Mouse (Mus musculus) left cerebral cortex, postnatal 10 days (tissue): ENCODE measurements around the gene Pomgnt1. TPM values are rescaled to one million over a fixed set of nuclear protein-coding genes. Genes with fewer than 3 reads are reported as not detected.

ENCODE experiments used
- DNase-seq, 2 experiments: peaks; one replicate each; pipeline ENCODE4 v3.0.0; 2021 to 2022; ENCODE audit warnings: low spot score in 2 of 2, mixed read lengths in 1 of 2; ENCODE audit errors: extremely low spot score in 1 of 2
- intact Hi-C: fragments of 180-260 bp; cut with DNase I; formaldehyde crosslinking; loops from one replicate; pipeline ENCODE4 v1.15.1; 2025
- total RNA-seq, 2 experiments: library from RNA; stranded (reverse); gene quantifications; 2 replicates each; pipeline ENCODE4 v1.2.3; 2021

Pomgnt1 gene
- total RNA-seq, 2 experiments from 2014 or later, result 79.3 to 82.9 TPM

DNA sequence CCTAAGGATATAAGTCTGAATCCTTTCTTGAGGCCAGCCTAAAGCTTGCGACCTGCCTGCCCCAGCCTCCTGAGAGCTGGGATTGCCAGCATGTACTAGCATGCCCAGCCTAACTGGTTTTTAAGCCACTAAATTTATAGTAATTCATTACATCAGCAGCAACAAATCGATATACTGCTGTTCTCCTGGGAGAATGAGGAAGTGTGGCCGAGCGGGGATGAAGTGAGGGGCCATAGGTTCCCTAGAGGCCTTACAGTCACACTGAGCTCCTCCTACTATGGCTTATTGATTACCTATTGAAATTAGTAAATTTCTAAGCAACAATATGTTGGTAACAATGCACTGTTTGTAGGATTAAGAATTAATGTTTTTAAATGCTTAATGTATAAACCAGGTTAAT lies 9.5 kb downstream of the Pomgnt1 start:
- DNase-seq, result no peak
- intact Hi-C loops, result no loop called here

DNA sequence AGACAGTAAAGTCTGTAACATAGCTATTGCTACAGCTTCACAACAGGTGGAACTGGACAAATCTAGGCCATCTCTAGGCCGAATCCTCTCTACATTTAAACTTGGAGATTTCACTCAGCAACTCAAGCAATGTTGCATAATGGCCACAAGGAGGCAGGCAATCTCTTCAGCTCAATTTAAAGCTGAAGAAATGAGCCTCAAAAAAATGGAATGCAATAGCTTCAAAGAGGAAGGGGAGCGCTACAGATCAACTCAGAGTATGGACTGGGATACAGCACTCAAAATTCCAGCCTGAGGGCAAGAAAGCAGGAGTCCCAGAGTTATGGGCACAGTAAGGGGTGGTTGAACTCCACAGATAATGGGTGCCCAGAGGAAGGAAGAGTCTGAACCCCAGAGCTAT lies 11.3 kb downstream of the Pomgnt1 start:
- intact Hi-C loops, result no loop called here
- no peak for DNase-seq

DNA sequence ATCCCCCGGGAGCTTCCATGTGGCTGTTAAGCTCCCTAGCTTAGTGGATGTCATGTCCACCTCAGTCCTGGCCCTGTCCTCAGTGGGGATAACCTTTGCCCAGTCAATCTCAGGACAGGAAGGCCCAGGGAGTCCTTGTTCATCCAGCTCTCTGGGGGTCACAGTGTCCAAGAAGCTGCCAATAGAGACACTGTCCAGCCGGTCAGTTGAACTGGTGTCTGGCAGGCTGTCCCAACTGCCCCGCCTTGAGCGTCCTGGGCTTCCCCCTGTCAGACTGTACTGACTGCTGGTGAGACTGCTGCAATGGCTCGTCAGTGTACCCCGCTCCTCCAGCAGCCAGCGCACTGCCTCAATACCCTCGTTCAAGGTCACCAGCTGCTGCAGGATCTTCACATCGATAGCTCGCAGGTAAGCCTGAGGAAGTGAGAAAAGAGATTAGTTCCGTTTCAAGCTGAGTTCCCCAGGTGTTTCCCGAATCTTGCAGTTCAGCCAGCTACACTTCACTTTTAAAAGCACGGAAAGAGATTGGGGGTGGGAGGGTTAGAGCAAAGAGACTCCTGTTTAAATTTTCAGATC lies 13.9 kb downstream of the Pomgnt1 start:
- no peak for DNase-seq
- intact Hi-C loops, result no loop called here

DNA sequence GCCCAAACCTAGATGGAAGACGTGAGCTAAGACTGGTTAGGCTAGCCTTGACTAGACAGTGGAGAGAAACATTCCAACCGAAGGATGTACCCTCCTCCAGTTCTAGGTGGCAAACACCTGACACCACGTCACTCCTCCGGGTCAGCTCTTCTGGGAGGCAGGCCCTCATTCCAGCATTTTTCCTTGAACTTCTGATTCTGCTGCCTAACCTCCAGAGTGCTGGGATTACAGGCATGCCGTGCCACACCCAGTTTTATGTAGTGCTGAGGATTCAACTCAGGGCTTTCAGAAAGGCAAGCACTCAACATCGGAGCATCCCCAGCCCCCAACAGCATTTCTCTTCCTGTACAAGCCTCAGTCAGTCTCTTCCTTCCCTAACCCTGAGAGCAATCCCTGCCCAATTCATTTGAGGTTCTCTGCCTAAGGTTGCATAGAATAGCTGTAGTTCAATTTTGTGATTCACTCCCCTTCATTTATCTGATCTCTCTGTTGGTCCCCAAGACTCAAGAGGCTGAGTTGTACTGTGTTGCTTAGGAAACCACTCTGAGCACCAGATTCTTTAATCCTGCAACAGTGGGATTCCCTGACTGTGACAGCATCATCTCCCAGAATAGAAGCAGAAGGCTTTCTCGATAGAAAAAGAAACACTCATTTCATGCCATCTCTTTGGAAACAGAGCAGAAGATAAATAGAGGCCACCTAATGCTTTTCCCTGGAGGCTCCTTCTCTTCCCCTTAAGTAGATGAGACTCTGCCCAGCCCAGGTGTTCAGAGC lies 17.3 kb downstream of the Pomgnt1 start:
- DNase-seq, result peak in 1 of 2 experiments; percentile 52
- intact Hi-C loops, result no loop called here

DNA sequence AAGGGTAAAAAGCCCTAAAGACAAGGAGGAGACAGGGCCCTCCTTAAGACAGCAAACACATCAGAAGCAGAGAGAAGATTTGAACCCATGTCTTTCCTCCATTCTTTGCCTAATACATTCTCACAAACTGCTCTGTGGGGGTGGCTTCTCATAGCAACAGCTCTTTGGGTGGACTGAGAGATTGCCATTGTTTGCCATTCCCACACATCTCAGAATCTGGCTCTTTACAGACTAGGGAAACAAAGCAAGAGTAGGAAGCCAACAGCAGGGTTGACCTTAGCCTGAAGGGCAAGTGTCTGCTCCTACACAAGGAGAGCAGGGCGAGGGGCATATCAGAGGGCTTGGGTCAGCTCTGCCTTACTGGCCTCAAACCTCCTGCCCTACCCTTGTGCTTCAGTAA lies 18.1 kb downstream of the Pomgnt1 start:
- DNase-seq, result no peak
- intact Hi-C loops, result no loop called here

DNA sequence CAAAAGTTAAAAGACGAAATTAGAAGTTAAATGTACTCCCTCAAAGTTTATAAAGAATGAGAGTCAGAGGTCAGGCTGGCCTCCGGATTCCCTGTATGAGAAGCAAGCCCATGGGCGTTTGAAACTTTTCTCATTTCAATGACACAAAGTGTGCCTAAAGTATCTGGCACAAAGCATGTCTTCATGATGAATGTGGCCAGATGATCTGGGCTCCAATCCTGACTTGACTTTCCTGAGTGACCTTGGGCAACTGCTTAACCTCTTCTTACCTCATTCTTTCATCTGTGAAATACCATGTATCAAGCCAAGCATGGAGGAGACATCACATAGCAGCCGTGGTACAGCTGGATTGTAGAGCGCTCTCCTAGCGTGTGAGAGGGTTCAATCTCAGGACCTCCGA lies 18.6 kb downstream of the Pomgnt1 start:
- intact Hi-C loops, result no loop called here

DNA sequence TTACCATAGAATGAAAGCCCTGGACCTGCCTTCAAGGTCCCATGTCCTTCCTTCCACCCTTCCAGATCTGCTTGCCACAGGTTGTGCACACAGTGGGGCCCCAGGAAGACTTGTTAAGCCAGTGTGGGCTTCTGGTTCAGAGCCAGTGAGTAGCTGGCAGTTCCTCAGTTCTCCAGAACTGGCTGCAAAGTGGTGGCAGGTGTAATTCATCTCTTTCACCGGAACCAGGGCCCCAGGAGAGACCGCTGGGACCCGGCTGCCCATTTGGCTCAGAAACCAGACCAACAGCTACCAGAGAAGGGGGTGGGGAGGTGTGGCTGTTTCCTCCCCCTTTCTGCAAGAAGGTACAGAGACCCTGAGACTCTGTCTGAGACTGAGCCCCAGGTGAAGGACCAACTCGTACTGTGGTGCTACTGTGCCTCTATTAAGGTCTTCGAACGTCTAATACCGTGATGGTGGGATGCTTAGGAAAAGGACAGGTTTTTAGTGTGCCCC lies 19.7 kb downstream of the Pomgnt1 start:
- intact Hi-C loops, result no loop called here
- DNase-seq, result peak in 1 of 2 experiments; percentile 30

More for the DNA sequence above, 18.6 kb downstream of the Pomgnt1 start:
- DNase-seq, result no peak

DNA sequence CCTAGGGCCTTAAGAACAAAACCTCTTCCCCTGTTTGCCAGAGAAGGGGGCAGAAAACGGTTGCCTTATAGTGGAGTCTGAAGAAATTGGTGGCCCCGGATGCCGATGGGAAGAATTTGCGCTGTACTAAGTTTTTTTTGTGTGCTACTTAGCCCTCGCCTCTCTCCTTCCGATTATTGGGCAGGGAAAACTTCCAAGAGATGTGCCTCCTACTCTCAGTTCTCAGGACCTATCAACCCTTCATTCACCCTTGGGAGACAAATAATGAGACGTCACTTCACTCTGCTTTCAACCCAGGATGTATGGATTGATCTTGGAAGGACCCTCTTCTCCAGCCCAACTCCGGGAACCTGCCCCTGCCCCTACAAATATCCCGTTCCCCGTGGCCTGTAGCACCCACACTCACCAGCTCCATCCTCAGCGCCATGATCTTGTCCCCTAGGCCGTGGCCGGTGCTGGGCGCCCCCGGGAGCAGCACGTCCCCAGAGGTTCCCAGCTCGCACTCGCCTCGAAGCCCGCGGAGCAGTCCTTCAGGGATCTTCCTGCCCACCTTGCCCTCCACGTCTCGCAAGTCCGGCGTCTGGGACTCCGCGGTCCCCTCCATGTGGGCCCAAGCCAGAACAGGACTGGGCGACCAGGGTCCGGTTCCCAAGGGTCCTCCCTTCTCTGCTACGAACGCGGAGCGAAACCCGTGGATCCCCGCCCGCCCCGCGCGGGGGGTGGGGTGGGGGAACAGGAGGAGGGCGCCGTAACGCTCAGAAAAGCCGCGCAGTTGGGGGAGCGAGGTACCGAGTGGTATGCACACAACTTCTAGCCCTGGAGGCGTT lies 20.5 kb downstream of the Pomgnt1 start:
- intact Hi-C loops, result no loop called here
- peak; percentile 50 to 85 for DNase-seq

DNA sequence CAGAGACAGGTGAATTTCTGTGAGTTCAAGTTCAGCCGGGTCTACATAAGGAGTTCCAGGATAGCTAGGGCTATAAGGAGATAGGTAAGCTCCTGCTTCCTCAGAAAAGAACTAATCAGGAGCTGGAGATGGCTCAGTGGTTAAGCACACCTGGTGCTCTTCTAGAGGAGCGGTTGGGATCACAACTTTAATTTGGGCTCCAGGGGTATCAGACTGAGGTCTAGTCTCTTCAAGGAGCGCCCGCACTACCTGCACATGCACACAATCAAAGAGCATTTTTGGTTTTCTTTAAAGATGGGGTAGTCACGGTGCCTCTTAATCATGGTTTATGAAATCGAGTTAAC lies 26.1 kb downstream of the Pomgnt1 start:
- DNase-seq, result no peak
- intact Hi-C loops, result no loop called here

DNA sequence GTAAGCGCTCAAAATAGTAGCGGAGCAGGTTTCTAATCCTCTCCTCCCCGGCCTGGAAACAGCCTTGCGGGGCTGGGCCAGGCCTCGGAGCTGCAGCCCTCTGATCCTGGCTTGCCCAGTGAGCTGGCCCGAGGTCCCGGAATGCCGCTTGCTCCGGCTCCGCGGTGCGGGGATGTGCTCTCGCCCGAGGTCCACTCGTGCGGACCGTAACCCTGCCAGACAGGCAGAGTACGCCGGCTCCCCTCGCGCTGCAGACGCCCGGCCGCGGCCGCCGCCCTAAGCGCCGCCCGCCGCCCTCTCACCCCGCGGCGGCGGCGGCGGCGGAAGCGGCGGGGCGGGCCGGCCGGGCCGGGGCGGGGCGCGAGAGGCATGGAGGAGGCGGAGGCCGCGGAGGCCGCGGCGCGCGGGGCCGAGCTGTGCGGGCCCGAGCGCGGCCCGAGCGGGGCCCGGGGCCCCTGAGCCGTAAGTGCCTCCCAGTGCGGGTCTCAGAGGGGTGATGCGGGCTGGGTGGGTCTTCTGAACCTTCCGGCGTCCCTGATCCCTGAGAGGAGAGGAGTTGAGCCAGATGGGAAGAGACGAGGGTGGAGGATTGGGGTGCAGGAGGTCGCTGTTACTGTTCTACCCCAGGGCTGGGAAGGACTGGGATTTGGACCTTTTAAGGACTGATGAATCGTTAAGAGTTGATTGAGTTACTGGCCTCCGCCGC lies 26.7 kb downstream of the Pomgnt1 start:
- peak in 1 of 2 experiments; percentile 85 for DNase-seq
- intact Hi-C loops, result no loop called here

DNA sequence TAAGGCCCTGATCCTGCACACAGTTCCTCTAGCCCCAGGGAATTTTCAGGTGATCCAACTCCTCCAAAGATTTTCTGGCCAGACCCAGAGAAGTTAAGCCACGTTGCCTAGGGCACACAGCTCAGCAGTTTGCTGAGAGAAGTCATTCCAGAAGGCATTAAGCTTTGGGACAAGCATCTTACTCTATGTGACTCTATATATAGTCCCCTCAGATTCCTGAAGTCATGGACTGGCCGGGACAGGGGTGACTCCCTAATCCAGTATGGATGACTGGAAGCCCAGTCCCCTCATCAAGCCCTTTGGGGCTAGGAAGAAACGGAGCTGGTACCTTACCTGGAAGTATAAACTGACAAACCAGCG lies 27.2 kb downstream of the Pomgnt1 start:
- intact Hi-C loops, result no loop called here
- no peak for DNase-seq

DNA sequence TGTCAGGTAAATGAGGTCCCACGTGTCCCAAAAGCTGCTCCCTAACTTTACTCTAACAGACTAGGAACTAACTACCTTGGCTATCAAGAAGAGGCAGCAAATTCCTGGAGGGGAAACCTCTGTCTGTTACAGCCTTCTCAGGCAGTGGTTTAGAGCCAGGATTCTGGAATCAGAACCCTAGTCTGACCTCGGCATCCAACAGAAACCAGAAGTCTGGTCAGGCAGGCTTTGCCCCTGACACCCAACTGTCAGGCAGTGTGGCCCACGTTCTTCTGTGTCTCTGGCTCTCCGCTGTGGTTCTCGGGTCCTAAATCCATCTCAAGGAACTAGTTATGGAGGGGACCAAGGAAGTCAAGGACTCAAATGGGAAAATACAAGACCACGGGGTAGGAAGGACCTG lies 27.6 kb downstream of the Pomgnt1 start, which contains the start of gene Lurap1:
Lurap1 (minus strand) TSS at position 101 of the 400 bp plus-strand sequence.
- DNase-seq, result no peak
- intact Hi-C loops, result no loop called here

DNA sequence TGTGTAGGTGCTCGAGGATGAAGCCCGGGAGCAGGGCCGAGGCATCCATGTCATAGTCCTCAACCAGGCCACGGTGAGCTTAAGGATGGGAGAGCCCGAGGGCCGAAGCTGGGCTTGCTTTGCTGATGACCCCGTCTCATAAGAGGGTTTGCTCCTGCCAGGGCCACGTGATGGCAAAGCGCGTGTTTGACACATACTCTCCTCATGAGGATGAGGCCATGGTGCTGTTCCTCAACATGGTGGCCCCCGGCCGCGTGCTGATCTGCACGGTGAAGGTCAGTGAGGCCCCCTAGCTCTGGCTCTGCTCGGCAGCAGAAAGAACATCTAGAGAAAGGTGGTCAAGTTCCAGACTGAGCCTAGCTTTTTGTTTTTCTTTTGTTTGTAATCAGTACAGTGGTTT lies 29.1 kb downstream of the Pomgnt1 start:
- intact Hi-C loops, result no loop called here
- DNase-seq, result no peak

DNA sequence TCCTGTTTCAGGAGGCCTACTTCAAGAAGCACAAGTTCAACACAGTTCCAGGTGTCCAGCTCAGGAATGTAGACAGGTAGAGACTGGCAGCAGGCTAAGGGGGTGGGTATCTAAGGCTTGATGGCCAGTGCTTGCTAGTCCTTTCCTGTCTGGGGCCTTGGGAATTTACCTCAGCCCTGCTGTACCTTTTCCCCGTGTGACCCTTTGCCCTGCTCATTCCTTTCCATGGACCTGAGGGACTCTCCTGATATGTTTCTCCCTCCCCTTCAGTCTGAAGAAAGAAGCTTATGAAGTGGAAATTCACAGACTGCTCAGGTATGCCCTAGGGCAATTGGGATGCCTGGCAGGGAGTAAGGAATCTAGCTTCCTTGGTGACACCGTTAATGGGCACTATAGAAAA lies 34.2 kb downstream of the Pomgnt1 start:
- intact Hi-C loops, result no loop called here
- DNase-seq, result no peak

DNA sequence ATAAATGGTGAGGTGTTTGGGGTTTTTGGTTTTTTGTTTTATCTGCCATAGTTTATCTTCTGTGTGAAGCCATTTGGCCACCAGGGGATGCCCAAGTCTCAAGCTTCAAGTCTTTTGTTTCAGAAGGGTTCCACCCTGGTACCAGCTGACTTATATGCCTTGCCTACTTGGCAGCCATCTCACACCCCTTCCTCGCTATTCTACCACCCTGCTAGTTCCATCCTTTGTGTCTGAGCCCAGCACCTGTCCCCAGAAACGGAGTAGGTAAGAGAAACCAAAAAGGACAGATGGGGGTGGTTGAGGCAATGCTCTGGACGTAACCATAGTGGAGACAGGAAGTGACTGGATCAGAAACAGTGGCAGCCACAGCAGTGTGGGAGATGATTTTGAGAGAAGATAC lies 36.3 kb downstream of the Pomgnt1 start:
- intact Hi-C loops, result loop anchor here (10.0 kb wide), 1 partner anchor 145 kb away; no protein-coding TSS in a partner anchor
- DNase-seq, result peak; percentile 41 to 65

DNA sequence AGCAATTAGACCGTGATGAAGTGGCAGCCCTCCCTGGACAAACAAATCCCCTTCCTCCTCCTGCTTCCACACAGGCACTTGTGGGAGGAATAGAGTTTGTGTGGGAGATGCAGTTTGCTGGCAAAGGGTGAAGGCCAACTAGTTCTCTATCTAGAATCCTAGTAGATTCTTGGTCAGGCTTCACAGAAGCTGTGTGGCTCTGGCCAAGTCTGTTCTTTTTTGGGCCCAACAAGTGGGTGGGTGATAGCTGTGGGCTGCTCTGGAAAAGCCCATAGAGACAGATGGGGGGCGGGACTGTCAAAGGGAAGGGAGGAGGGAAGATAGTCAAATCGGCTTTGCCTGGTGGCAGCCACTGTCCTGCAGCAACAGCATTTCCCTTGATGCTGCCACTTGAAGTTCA lies 37.1 kb downstream of the Pomgnt1 start:
- intact Hi-C loops, result loop anchor here (10.0 kb wide), 1 partner anchor 144 kb away; no protein-coding TSS in a partner anchor
- DNase-seq, result peak; percentile 72 to 73

DNA sequence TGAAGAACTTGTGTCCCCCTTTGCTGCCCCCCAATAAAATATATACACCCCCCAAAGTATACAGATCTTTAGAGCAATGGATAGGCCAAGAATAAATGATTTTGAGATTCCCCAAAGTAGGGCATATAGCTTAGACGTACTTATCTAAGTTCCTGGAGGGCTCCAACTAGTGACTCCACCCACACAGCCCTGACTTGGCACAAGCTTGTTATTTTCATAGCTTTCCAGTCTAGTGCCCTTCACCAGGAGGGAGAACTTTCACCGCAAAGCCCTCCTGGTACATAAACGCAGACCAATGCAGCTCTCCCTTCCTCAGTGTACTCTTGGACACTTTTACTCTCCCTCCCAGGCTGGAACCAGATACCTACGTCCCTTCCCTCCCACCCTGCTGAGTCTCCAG lies 38.5 kb downstream of the Pomgnt1 start:
- intact Hi-C loops, result loop anchor here (10.0 kb wide), 1 partner anchor 143 kb away; no protein-coding TSS in a partner anchor
- DNase-seq, result no peak

DNA sequence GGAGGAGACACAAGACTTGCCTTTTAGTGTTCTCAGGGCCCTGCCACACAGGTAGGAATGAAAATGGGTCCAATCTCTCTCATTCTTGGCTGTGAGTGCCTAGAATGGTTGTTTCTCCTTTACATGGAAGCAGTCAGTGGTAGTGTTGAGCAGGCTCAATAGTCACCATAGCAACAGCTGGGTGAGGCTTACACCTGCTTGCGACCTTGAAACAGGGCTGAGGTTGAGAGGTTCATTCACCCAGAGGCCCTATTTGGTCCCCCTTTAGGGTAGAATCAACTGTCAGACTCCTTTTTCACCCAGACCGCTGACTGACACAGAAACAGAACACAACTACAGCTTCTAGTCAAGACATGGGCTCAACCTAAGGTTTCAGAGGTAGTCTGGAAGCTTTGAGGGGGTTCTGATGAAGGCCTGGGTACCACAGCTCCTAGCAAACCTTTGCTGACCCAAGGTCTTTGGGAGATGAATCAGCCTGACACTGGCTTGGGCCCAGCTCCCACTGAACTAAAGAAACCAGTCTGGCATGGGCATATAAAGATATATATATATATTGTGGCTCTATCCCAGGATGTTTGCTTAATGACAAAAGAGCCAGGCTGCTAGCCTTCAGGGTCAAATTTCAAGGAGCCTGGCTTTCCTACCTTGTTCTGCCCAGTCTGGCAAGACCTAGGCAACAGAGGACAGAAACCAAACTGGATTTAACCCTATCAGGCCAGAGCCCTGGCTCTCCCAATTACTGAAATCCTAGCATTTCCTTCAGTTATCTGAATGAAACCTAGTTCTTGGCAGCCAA lies 41.3 kb downstream of the Pomgnt1 start:
- no peak for DNase-seq
- intact Hi-C loops, result loop anchor here (10.0 kb wide), 1 partner anchor 140 kb away; no protein-coding TSS in a partner anchor
